Mouse (Mus musculus) CD4-positive, CD25-positive, alpha-beta regulatory T cell, adult 2 months (primary cell): ENCODE data around the gene Cebpg.
A peak's percentile ranks its signal among the peaks of the same experiment; 100 is the strongest.

Experiments
- DNase-seq: peaks from one replicate; pipeline ENCODE4 v3.0.0-alpha.2; 2012; ENCODE audit warnings: low read depth, low spot score

The Cebpg gene

GRCm38 (mm10) chr7:35025409-35026275 is 30.7 kb downstream of the Cebpg start:
- DNase-seq, result peak; percentile 82

GRCm38 (mm10) chr7:35024426-35024825 is 31.9 kb downstream of the Cebpg start:
- no peak for DNase-seq

- DNase-seq, result no peak
These were observed 33.1 kb downstream of the Cebpg start for GRCm38 (mm10) chr7:35023251-35023650.

DNA sequence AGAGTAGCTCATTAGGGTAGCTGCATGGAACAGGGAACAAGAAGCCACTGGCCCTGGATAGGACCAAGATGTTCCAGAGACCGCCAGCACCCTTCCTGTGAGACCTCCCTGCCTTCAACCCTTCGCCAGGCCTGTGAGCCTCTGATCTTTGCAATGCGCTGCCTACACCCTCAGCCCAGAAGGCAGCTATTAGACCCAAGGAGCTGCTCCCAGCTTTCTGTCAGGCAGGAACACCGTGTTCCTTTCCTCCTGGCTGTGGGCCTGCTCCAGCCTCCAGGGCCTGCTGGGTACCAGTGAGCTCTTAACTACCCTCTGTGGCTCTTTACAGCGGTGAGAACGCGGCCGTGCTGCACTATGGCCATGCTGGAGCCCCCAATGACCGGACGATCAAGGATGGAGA is 35.0 kb downstream of the Cebpg start:
- DNase-seq, result no peak

GRCm38 (mm10) chr7:35015252-35015651 is 41.1 kb downstream of the Cebpg start:
- no peak for DNase-seq

GRCm38 (mm10) chr7:35013228-35013627 is 43.1 kb downstream of the Cebpg start:
- DNase-seq, result no peak

DNA sequence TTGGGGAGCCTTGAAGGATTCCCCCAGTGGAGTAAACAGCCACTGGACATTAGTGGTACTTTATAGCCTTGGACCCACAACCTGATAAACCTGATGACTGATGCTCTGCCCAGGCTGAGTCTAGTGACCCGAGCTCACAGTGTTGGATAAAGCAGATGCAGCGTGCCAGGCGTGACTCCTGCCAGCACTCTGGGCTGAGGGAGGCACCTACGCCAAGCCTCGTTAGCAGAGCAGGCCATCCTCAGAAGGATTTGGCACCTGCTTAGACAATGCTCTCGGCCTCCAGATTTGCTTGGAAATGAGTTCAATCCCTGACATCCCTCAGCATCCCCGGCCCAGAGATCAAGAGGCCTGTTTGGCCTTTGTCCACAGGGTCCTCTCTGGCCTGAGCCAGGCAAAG is 49.7 kb downstream of the Cebpg start:
- no peak for DNase-seq

DNA sequence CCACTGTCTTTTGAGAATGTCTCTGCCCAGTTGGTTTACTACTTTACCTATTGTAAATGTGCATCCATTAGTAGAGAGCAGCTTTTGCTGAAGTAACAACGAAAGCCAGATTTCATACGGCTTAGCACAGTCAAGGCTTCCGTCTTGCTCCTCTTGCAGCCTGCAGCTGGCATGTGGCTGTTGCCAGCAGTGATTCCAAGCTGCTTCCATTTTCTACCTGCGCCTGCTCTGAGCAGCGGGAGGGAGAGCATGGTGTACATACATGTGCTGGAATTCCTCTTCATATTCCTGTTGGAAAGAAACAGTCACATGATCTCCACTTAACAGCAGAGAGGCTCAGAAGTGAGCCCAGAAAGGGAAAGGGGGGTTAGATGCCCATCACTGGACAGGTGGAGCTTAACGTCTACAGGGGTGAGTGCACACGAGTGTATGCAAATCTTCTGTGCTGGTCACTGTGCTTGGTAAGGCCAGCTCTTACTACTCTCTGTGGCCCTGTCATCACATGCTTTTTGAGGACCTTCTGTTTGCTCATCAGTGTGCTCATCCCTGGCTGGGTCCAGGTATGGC is 53.1 kb downstream of the Cebpg start:
- no peak for DNase-seq

GRCm38 (mm10) chr7:35000839-35001238 is 55.5 kb downstream of the Cebpg start:
- peak; percentile 69 for DNase-seq
